Mouse (Mus musculus): ENCODE results near the gene Olfr1500.
"Not testable (repeated sequence)": the region's sequence is repeated elsewhere in the genome, so short reads cannot be mapped to it uniquely, and the experiment has no call there.

Olfr1500 gene

DNA sequence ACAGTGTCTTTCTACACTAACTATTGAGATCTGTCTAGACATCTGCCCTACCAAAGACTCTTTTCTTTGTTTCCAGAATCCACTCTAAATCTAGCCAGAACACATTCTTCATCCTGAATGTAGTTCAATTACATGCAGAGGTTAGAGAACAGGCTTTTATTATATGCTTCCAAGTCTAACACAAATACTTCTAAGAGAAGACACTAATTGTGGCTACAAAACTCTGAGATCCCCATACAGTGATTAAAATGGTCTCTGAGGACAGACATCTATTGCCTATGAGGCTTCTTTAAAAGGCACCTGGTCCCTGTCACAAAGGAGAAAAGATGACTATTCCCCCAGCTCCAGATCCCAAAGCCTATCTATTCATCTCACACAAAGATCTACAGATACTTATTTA lies at the start of gene Olfr1500:
Gene Olfr1500 (minus strand): TSS at position 101 of the 400 bp plus-strand sequence.
- no peak for DNase-seq

DNA sequence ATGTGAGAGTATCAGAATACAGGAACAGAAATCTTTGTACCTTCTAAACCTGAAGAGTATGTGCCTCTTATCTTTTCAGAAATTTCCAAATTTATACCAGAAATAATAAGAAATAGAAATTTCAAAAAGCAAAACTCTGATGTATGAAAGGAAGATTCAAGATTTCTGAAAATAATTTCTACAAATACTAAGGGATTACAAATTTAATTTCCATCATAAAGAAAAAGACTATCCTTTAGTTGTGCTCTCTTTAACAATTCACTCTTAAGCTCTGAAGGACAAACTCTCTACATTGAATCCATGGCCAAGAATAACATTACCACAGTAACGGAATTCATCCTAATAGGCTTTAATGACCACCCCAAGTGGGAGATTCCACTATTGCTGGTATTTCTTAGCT lies 31.2 kb upstream of the Olfr1500 start, which contains the start of gene Olfr1502:
Gene Olfr1502 (plus strand): TSS at position 301 of the 400 bp plus-strand sequence.
- DNase-seq = no peak

DNA sequence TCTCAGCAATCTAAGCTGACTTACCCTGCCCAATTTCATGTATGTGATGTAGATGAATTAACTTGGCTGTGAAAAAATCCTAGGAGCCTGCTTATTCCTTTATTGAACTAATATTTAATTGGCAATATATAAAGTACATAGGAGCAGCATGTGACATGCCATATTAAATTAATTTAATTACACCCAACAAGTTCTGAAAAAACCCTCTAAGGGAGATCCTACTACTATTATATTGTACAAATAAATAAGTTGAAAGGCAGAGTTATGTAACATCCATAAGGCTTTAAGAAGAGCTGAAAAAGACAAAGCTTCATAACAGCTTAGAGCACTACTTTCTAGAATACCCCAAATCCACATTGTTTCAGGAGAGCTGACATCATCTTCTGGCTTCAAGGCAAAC lies 20.3 kb upstream of the Olfr1500 start, which contains the start of gene Olfr1501:
Gene Olfr1501 (minus strand): TSS at position 101 of the 400 bp plus-strand sequence.
- DNase-seq = not testable (repeated sequence)

DNA sequence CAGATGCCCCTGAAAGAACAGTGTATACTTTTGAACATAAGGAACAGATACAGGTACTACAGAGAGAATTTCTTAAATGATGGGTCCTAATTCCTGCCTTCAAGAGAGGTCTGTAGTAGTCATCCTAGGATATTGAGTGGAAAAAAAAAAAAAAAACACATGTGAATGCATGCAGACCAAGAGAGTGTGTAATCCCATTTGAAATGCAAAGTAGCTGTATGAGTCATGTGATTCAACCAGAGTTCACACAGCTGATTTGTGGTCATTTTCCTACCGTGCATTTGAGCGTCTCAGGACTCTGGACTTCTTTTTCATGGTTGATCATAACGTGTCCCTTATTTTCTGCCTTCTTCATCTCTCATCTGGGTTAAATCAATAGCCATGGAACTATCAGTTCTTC lies 1.8 kb downstream of the Olfr1500 start:
- DNase-seq = no peak

DNA sequence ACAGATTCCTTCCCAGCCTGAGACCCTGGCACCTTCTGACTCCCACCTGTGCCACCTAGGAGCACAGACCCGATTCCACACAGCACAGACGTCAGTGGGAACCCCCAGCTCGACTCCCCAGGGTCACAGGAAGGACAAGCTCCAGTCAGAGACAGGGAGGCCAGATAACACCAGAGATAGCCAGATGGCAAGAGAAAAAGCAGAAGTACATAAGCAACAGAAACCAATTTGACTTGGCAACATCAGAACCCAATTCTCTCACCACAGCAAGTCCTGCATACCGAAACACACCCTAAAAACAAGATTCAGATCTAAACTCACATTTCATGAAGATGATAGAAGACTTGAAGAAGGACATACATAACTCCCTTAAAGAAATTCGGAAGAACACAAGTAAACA lies 9.4 kb downstream of the Olfr1500 start:
- no peak for DNase-seq

DNA sequence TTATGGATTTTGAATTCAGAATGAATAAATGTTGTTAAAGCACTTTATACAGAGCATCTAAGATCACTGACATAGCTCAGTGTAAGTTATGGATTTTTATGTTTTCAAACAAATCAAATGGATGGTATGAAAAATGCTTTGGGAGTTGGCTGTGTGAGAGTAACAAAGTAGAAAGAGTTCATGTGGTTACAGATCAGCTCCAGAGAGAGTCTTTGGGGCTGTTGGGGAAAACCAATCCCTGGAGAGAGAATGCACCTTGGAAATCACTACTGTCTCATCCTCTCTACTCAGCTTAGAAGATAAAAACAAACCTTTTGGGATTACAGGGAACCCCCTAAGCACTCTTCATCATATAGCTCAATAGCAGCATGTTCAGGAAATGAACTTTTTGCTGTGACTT lies 10.9 kb downstream of the Olfr1500 start, which contains the start of gene Olfr1499:
Gene Olfr1499 (minus strand): TSS at position 101 of the 400 bp plus-strand sequence.
- DNase-seq = no peak

DNA sequence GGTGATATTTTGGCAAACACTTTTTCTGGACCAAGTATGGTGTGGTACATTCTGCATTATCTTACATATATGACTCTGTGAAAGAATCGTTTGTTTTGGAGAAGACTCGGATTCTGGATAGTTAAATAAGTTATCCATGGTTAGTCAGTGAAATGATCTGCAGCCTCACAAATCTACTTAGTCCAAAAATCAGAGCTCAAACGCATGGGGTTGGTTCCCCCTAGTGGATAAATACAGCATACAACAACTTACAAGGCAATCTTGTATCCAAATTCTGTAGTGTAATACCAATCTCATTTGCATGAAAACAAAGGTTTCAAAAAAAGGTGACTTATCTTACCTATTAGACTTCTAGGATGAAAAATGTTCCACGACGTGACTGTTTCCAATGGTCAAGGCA lies 11.5 kb downstream of the Olfr1500 start:
- DNase-seq = no peak

DNA sequence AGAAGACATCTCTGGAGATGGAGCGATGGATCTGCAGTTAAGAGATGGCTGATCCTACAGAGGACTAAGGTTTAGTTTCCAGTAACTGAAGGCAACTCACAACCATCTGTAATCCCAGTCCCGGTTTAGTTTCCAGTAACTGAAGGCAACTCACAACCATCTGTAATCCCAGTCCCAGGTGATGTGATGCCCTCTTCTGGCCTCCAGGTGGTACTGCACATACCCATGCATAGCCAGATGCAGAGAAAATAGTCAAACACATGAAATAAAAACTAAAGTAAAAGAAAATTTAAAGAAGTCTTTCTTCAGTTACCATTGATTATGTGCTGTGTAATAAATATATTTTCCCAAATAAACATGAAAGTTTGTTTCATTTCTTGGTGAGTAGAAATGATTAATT lies 17.5 kb downstream of the Olfr1500 start:
- no peak for DNase-seq

DNA sequence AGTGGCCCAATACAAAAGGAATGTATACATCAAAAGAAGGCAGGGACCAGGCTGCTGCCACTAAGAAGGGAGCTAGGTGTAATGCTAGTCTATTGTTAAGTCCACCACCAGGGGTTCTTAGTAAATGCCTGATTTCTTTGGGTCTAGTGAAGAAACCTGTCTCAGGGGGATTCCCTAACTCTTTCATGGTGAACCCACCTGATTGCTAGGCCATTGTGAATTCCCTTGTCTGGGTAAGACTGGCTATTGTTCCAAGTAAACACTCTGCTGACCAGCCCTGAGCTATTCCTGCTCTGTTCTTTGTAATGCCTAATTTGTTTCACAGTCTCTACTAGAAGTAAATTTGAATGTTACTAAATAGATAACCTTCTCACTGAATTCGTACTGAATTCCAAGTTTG lies 24.8 kb downstream of the Olfr1500 start:
- DNase-seq = not testable (repeated sequence)

DNA sequence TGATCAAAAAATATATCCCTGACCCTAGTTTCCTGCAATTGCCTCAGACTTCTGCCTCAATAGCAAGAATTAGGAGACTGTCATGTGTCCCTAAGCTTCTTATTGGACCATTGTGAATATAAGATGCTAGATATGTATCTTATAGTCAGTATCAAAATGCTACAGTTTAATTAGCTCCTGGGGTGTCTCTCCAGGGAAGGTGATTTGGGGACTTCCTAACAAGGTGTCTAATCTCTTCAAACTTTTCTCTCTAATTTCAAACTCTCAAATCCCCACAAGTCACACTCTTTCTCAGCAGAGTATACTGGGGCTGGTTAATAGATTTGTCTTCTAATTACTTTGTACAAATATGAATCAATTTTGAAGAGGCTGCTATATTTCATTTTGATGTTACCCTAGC lies 32.2 kb downstream of the Olfr1500 start, which contains the start of gene Olfr1497:
Gene Olfr1497 (minus strand): TSS at position 101 of the 400 bp plus-strand sequence.
- DNase-seq = no peak

DNA sequence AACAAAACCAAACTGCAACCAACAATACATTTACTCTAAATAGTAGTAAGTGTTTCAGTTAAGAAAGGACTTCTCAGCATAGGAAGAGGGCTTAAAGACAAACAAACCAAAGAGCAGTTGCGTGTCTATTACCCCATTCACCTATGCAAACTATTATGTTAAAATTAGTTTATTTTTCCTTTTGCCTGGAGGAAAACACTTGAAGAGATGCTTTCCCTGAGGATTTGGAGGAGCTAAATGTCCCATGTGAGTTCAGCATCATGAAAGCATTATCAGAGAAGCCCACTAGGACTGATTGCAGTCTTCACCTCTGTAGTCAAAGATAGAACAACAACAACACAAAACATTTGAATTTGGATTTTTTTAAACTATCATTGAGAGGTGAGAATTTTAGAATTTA lies 52.7 kb downstream of the Olfr1500 start, which contains the start of gene Olfr1496:
Gene Olfr1496 (plus strand): TSS at position 301 of the 400 bp plus-strand sequence.
- no peak for DNase-seq
